Mouse (Mus musculus): Measurements from ENCODE around the gene Hoxa1. TPM values are rescaled to one million over a fixed set of nuclear protein-coding genes. Genes with fewer than 3 reads are reported as not detected.

The Hoxa1 gene
- polyA plus RNA-seq, 1 experiment, result not detected

- Histone ChIP-seq H3K27me3 (ENCODE audit: control insufficient read depth) (peaks cover 3% of the 10 kb centered on the region; the same call in 1 of the 2 replicates), H3K36me3 (ENCODE audit: control insufficient read depth) (no peaks in the 10 kb centered on the region), H3K4me3 (replicated peaks) (no peak overlapping the region), H3K4me1 (ENCODE audit: control insufficient read depth) (no peaks in the 10 kb centered on the region), H3K9me3 (ENCODE audit: control insufficient read depth, low read length) (no peaks in the 10 kb centered on the region)
- TF ChIP-seq GATA1 (IDR thresholded peaks at IDR 0.05; ENCODE audit: low read length), result no peak
- no peak for TF ChIP-seq TAL1 (IDR thresholded peaks at IDR 0.05; ENCODE audit: low read length)
Observed at GRCm38 (mm10) chr6:52106716-52107115, 51.4 kb downstream of the Hoxa1 start.

- H3K36me3 ChIP-seq (ENCODE audit: control insufficient read depth), result no peaks in the 10 kb centered on the region
- no peaks in the 10 kb centered on the region for H3K9me3 ChIP-seq (ENCODE audit: control insufficient read depth, low read length)
- H3K4me3 ChIP-seq (replicated peaks), result no peak overlapping the region
- peaks cover 3% of the 10 kb centered on the region; the same call in 1 of the 2 replicates for H3K27me3 ChIP-seq (ENCODE audit: control insufficient read depth)
- TF ChIP-seq GATA1 (IDR thresholded peaks at IDR 0.05; ENCODE audit: low read length) (no peak), TAL1 (IDR thresholded peaks at IDR 0.05; ENCODE audit: low read length) (no peak)
- H3K4me1 ChIP-seq (ENCODE audit: control insufficient read depth), result no peaks in the 10 kb centered on the region
Observed at GRCm38 (mm10) chr6:52106178-52106577, 51.9 kb downstream of the Hoxa1 start.

Other genes with a start within 250 kb of the Hoxa1 start
- gene Skap2, start 145.8 kb downstream of the Hoxa1 start, polyA plus RNA-seq (2012), result 0.03 and 0.04 TPM in 2 replicates
- gene Hoxa2, start 6.5 kb upstream of the Hoxa1 start, polyA plus RNA-seq (2012), result not detected in 2 replicates
- 0.02 TPM in 1 of 2 replicates, not detected in the other for gene 5730596B20Rik, start 19.2 kb upstream of the Hoxa1 start, polyA plus RNA-seq (2012)
- gene Hoxa4, start 33.4 kb upstream of the Hoxa1 start, polyA plus RNA-seq (2012), result not detected in 2 replicates
- not detected in 2 replicates for gene Hoxa5, start 46.3 kb upstream of the Hoxa1 start, polyA plus RNA-seq (2012)
- gene Hoxa6, start 50.4 kb upstream of the Hoxa1 start, polyA plus RNA-seq (2012), result not detected in 2 replicates
- gene Hoxa3, start 55.0 kb upstream of the Hoxa1 start, polyA plus RNA-seq (2012), result 0.02 TPM in 1 of 2 replicates, not detected in the other
- gene Gm28308, start 55.0 kb upstream of the Hoxa1 start, polyA plus RNA-seq (2012), result not detected in 2 replicates
- gene Hoxa7, start 63.5 kb upstream of the Hoxa1 start, polyA plus RNA-seq (2012), result 0.02 TPM in 1 of 2 replicates, not detected in the other
- gene Hoxa9, start 72.8 kb upstream of the Hoxa1 start, polyA plus RNA-seq (2012), result not detected in 2 replicates
- gene Hoxa10, start 82.5 kb upstream of the Hoxa1 start, polyA plus RNA-seq (2012), result not detected in 2 replicates
- 0.03 TPM in 1 of 2 replicates, not detected in the other for gene Hoxa11, start 87.5 kb upstream of the Hoxa1 start, polyA plus RNA-seq (2012)
- not detected in 2 replicates for gene Hoxa13, start 102.6 kb upstream of the Hoxa1 start, polyA plus RNA-seq (2012)
- not detected in 2 replicates for gene Evx1, start 155.2 kb upstream of the Hoxa1 start, polyA plus RNA-seq (2012)

All from erythroblast, embryonic 14.5 days (primary cell).